Mouse (Mus musculus) adipocyte (in vitro differentiated cells): ENCODE results near the gene Awat2.
"Not testable (repeated sequence)": the region's sequence is repeated elsewhere in the genome, so short reads cannot be mapped to it uniquely, and the experiment has no call there.

Experiments used
- DNase-seq: peaks from one replicate; pipeline ENCODE4 v3.0.0-alpha.2; 2016; ENCODE audit warnings: low spot score

Gene Awat2

DNA sequence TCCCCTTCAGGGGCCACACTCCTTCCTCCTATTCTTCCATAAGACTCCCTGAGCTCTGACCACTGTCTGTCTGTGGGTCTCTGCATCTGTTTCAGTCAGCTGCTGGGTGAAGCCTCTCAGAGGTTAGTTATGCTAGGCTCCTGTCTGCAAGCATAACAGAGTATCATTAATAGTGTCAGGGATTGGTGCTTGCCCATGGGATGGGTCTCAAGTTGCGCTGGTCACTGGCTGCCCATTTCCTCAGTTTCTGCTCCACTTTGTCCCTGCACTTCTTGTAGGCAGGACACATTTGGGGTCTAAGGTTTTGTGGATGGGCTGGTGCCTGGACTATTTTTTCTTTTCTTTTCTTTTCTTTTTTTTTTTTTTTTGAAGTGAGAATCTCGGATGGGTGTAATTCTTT, at the start of gene Awat2:
Gene Awat2, minus strand, starts transcription at position 101 of the 400 bp plus-strand sequence.
- DNase-seq: not testable (repeated sequence)

DNA sequence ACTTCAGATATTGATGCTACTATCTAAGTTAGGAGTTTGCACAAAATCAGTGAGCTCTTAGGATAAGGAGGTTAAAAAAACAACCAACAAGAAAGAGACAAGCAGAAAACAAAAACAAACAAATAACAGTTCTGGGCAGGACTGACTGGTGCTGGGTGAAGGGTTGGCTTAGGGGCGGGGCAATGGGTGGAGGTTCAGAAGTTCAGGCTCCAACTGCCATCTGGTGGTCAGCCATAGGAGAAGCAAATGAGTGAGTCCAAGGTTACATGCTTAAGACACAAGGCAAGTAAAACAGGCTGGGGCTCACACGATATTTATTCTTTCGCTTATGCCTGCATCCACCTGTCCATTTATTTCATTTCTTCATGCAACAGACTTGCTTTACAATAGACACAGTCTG, 37.8 kb upstream of the Awat2 start:
- DNase-seq: peak; percentile 88

DNA sequence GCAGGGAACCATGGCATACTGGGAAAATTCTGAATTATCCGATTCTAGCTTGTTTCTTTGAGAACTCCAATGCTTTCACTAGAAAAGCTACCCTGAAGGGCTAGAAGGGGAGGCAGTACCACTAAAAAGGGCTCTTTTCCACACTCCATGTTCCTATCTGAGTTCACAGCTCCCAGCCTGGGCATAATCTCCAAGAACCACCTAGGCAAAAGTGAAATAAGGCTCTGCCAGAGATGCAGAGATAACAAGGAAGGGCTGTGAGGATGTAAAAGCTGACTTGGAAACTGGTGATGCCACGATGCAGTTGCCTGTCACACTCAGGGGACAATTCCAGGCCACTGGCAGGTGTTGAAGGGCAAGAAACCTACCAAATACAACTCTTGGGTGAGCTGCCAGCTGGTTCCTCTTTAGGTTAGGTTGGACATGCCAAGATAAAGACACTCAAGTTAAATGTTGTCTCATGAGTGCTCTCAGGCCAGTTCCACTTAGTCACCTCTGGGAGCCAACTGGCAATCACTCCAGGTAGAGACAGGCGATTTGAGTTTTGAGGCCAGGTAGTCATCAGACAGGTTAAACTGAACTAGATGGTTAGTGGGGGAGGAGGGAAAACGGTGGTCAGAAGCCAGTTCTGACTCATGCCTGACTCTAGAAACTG, 33.2 kb upstream of the Awat2 start:
- no peak for DNase-seq

DNA sequence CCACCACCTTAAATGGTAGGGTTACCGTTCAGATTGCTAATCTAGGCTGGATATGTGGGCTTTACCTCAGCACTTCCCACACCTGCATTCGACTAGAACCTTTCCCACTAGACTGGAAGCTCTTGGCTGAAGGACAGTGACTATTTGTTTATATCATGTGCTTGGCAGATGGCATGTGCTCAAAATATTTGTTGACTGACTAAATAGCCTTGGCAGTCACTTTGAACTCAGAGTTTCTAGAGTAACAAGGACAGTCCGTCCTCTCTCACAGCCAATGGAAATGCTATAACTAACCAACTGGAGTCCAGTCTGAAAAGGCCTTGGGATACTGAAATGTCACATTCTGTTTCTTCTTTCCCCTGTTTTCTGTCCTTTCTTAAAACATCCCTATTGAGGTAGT, 29.0 kb upstream of the Awat2 start:
- peak; percentile 72 for DNase-seq

DNA sequence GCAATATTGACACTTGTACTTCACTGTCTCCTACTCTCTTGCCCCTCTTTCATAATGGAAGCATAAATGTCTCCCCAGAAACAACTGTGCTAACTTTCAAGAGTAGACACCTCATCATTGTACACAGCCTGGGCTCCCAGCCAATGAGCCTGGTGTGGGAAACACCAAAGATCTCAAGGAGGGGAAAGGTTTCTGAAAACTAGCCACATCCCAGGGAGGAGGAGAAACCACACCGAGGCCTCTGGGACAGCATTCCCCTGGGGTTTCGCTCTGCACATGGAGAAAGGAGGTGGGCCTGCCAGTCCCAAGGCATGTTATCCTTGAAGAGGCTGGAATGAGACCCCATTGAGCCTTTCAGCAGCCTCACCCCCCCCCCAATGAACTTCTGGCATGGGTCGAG, 27.6 kb upstream of the Awat2 start:
- DNase-seq: peak; percentile 91

DNA sequence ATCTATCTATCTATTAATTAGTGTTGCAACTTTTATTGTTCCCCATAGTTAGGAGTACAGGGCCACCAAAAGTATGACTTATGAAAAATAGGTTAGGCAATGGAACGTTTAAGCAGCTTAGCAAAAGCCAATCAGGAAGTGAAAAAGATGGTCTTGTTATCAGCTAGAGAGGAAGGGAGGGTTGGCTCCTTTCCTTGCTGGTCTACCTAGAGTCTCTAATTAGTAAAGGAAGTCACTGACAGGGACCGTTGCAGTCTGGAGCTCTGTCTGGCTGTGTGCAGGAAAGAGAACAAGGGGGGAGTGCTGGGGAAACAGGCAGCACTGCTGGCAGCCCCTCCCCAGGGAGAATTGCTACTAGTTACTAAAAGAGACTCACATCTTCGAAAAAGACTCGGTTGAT, 25.5 kb upstream of the Awat2 start:
- no peak for DNase-seq

DNA sequence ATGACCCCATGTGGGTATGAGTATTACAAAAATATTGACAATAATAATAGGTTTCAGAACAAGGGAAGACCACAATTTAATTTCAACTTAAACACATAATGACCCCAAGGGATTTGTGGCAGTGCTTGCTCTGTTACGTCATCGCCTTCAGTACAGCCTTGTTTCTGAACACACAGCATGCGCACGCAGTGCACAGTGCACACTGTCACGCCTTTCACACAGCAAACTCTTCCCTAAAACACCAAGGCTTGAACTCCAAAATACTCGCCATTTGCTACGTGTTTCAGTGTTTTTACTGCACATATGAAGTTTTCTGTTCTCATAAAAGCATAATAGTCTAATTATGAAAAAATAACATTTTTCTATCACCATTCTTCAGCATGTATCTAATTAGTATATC, 1.0 kb upstream of the Awat2 start:
- DNase-seq: no peak

DNA sequence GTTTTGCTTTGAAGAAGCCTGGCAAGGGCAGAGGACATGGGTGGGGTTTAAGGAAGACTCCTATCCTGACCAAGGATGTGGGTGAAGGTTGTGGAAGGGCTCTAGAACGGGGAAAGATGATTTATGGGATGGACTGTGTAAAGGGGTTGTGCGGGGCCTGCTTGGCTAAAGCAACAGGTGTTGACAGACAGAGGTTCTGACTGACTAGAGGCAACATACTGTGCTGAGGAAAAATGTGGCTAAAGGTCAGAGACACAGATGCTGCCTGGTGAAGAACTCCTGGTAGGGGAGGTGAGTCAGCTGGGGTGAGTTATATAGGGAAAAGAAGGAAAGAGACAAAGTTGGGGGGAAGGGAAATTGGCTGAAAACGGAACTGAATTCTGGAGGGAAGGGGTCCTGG, 10.2 kb downstream of the Awat2 start:
- DNase-seq: peak; percentile 60

DNA sequence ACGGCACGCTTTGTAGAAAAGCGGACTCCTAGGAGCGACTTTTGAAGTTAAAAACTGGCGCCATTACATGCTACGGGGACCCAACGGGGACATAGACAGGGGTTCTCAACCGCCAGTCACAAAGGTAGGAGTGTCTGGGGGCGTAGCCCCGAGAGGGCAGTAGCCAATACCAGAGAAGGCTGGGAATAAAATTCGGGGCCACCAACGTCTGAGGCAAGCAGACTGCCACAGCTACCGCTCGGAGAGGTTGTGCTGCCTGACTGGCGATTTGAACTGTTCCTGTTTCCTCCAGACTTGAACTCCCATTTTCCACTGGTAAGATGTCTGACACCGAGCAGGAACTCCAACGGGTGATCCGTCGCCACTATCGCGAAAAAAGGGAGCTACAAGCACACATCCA, 13.8 kb downstream of the Awat2 start, which contains the start of gene Otud6a:
Gene Otud6a, plus strand, starts transcription at position 321 of the 400 bp plus-strand sequence.
- DNase-seq: no peak

DNA sequence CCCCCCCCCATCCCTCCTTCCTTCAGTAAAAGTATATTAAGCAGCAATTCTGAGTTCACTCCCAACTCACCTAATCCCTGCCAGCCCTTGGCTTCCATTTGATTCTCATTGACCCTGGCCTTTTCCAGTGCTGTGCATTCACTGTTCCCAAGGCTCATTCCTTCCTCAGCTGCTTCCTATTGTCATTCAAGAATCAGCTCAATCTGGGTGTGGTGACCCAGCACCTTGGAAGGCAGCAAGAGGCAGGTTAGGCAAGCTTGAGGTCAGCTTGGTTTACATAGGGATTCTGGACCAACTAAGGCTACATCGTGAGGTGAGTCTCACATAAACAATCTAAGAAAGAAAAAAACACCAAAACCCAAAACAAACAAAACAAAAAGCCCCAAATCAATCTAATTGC, 33.3 kb downstream of the Awat2 start:
- DNase-seq: no peak

DNA sequence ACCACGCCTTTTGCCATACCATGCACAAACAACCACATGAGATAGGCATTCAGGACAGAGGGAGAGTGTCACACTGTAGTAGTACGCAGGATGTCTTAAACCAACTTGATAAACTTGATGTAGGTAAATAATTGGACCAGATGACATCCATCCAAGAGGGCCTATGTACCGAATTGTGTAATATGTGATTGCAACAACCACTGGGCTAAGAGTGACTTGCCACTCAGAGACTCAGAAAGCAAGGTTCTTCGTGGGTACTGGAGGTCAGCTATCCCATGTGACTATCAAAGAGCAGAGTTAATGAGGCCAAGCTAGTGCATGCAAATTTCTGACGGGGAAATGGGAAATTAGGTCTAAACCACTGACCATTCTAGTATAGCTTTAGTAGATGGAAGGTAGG, 40.9 kb downstream of the Awat2 start:
- peak; percentile 33 for DNase-seq

DNA sequence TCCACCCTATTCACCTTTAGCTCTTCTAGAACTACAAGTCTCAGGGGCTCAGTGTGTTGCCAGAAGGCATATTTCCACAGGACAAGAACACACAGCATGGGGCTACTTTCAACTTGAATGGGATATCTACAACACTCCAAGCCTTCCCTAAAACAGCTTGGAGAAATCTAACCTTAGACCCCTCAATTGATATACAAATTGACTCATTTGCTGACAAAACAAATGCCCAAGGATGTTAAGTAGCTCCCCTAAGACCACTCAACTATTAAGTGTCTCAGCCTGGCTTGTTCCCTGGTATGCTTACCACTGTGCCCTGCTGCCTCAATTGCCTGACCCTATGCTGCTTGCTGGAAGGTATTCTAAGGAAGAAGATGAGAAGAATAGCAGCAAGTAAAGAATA, 41.6 kb downstream of the Awat2 start:
- no peak for DNase-seq

DNA sequence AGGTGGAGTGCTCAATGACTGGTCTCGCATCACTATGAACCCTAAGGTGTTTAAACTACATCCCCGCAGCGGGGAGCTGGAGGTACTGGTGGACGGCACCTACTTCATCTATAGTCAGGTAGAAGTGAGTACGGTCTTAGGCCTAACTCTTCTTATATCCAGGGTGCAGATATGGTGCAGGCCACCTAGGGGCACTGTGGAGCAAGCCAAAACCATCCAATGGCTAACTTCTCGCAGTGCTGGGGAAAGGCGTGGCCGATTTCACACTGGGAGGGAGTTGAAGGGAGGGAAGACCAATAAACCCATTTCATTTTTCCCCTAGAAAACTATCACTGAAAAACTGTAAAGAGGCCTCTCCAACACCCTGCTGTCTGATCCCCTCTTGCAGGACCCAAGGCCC, 47.5 kb downstream of the Awat2 start:
- peak; percentile 59 for DNase-seq

DNA sequence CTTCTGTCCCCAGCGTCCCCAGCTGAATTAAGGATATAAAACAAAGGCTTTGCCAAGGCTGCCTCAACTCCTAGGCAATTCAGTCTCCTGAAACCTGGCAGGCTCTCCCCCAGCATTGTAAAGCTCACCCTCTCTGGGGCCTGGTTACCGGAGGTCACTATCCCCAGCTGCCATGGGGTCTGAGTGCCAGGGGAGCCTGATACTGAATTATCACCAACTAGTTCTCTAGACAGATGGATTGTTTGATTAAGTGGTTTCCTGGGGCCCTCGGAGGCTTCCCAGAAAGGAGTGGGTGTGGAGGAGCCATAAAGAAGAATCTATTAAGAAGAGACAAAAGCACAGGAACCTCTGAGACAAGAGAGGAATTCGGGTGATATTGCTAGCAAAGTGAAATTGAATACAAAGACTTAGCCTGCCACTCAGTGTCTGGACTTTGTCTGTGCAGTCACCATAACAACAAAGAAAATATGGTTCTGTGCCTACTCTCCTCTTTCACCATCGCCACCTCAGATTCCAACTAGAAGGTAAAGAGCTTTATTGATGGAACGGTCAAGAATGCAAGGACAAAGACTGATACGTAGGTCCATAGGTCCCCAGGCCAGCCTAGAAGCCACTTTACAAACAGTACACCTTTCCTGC, 48.2 kb downstream of the Awat2 start:
- DNase-seq: peak; percentile 15

DNA sequence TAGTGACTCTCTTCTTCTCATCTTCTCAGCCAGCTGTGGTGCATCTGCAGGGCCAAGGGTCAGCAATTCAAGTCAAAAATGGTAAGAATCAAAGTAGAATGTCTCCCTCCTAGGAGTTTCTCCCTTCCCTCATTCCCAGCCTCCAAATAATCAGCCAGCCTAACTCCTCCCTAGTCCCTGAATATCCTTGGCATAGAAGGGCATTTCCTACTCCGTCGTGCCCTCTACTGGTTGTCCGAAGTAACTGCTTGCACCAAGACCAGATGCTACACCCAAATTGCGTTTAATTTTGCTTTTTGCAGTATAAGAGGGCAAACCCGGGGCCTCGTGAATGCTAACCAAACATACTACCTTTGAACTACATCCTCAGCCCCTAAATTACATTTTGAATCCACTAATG, 50.2 kb downstream of the Awat2 start:
- DNase-seq: peak; percentile 54

DNA sequence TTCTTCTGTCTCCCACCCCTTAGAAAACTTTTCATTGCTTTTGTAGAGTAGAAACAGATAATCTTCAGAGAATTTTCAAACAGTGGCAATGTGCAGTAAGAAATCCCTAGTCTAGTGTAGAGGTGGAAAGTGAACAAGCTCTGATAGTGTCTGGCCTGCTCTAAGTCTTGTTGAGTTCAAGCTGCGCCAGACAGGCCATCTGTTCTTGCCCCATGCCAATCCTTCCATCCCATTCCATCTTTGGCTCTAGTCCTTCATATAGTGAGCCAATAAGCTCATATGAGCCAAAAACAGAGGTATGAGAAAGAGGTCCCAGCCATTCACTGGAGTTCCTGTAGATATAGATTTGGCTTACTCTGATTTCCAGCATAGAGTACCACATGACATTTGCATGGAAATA, 52.6 kb downstream of the Awat2 start:
- DNase-seq: no peak

DNA sequence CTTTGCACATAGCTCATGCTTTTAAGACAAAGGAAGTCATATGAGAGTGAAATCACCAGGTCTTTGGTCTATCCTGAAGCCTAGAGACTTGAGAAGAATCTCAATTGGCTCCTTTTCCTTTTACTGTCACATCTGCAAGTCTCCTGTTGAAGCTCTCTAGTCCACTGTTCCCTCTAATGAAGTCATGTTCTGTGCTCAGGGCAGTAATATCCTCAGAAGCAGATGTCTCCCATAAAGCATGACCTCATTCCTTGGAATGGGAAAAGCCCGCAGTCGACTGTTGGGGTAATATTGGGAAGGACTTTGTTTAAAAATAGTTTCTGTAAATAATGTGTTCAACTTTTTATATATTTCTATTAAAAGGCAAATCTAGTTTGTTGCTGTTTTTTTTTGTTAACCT, 85.5 kb downstream of the Awat2 start:
- DNase-seq: peak; percentile 2
